Mouse (Mus musculus) E14TG2a.4 (cell line): ENCODE measurements around the gene Cntd1.

Experiments used
- CTCF ChIP-seq: conservative IDR thresholded peaks from 2 replicates; pipeline ENCODE4 v1.5.1; 2014; ENCODE audit warnings: low read length
- POU5F1 ChIP-seq: IDR thresholded peaks from 2 replicates; pipeline ENCODE4 v1.6.1; 2014; ENCODE audit warnings: low read length, borderline replicate concordance

- TF ChIP-seq POU5F1 (no peak), CTCF (peak; percentile 31)
Measured at GRCm38 (mm10) chr11:101248258-101248994, 30.4 kb upstream of the Cntd1 start.
